Mouse (Mus musculus) cerebellum, adult 2 months (tissue): ENCODE measurements around the gene Ndufb7.

Source experiments
- CTCF ChIP-seq: fragments of 200-500 bp; IDR thresholded peaks from 2 replicates; pipeline ENCODE4 v1.5.1; 2011; ENCODE audit warnings: low read depth, mild to moderate bottlenecking, control low read depth, low read length, moderate library complexity, borderline replicate concordance; ENCODE audit not compliant: insufficient read depth
- POLR2A ChIP-seq: fragments of 200-500 bp; IDR thresholded peaks from 2 replicates; pipeline ENCODE4 v1.6.1; 2011; ENCODE audit warnings: low read length, control low read depth, borderline replicate concordance; ENCODE audit not compliant: insufficient read depth

DNA sequence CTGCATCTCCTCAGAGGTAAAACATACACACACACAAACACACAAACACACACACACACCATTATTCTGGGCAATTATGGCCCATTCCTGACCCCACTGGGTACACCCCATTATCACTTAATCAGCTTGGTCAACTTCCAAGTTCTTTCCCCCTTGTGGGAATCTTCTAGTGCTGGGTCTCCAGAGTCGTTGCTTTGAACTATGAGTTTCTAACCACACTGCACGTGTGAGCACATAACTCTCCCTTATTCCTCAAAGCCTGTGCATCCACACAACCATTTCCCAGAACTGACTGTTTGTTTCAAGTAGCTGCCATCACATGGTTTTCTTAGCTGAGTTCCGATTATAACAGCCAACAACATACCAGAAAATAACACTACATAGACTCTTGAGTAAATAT, 46.0 kb upstream of the Ndufb7 start:
- no peak for TF ChIP-seq POLR2A
- TF ChIP-seq CTCF, result no peak
